ENCODE assay signal across 8 mouse cellular contexts in genomic region chr4:155249648-155250351, GRCm38 (mm10). TPM values are rescaled to one million over a fixed set of nuclear protein-coding genes. Genes with fewer than 3 reads are reported as not detected.
DNase-seq lines count a peak whose midpoint lies in the region; ATAC-seq lines count a peak whose summit lies in the region.

Faap20 (plus strand) TSS chr4:155249802.

- WGBS in hindbrain, embryonic 11.5 days, result 0% methylated on average over 29 of the region's 58 CpGs

- H3K27ac ChIP-seq in hindbrain, embryonic 11.5 days (ENCODE audit: low read depth, low read length), result peak within 1 kb of the TSS; percentile 98

- peak within 1 kb of the TSS; percentile 90 for H3K4me2 ChIP-seq in hindbrain, embryonic 11.5 days (replicated peaks; ENCODE audit: low read depth, low read length)

- no peaks in the 10 kb centered on the region for H3K27me3 ChIP-seq in hindbrain, embryonic 11.5 days (ENCODE audit: control insufficient read depth, insufficient read depth, low read length)

- peak within 1 kb of the TSS; percentile 91 for H3K9ac ChIP-seq in hindbrain, embryonic 11.5 days (ENCODE audit: low read depth, low read length)

- ATAC-seq in hindbrain, embryonic 11.5 days (ENCODE audit: low FRiP score), result peak; percentile 92

- DNase-seq in NIH3T3 (ENCODE audit: low read depth), result peak; percentile 90
- DNase-seq in cerebellum, postnatal 10 days, result peak; percentile 94
- DNase-seq in frontal cortex, postnatal 10 days (ENCODE audit: low spot score in 2 of 2), result peak; percentile 79 to 85
- peak; percentile 91 for DNase-seq in hindbrain, embryonic 11.5 days (ENCODE audit: low spot score)
- peak; percentile 84 to 87 for DNase-seq in layer of hippocampus, postnatal 10 days (ENCODE audit: low spot score in 2 of 2)
- peak; percentile 95 for DNase-seq in lung, postnatal 10 days
- DNase-seq in ovary, postnatal 14 days (ENCODE audit: low spot score), result peak; percentile 85
- DNase-seq in thymus, postnatal 25 days, result peak; percentile 91

- peak within 1 kb of the TSS; percentile 61 for H3K4me3 ChIP-seq in hindbrain, embryonic 11.5 days (ENCODE audit: low read depth, low read length)

- H3K4me1 ChIP-seq in hindbrain, embryonic 11.5 days (replicated peaks; ENCODE audit: control insufficient read depth, insufficient read depth, low read length), result no peaks in the 10 kb centered on the region; the same call in none of the 2 replicates

- H3K36me3 ChIP-seq in hindbrain, embryonic 11.5 days (ENCODE audit: control insufficient read depth, insufficient read depth, low read length), result no peaks in the 10 kb centered on the region

- H3K9me3 ChIP-seq in hindbrain, embryonic 11.5 days (ENCODE audit: control insufficient read depth, low read length), result no peaks in the 10 kb centered on the region

RNA-seq across cellular contexts. Expression of gene Faap20, which starts in this region (rescaled TPM):
- polyA plus RNA-seq in hindbrain, embryonic 11.5 days (2014; fragmentation: Nextera tagmentation; extraction: Ambion mirVana), result 99.0 and 99.3 TPM in 2 replicates
- 10 to 100 TPM; 22.2 to 24.3 TPM for total RNA-seq in layer of hippocampus, postnatal 10 days (2021)

Comparison
In these comparisons a context has a peak if more than half of its experiments do, and no peak if none do; other contexts are left out.
1. Peak in every context shown above with its lines: DNase-seq, ATAC-seq, H3K4me3 ChIP-seq and H3K27ac ChIP-seq.